Mouse (Mus musculus): Measurements from ENCODE around the gene Htr6. TPM values are rescaled to one million over a fixed set of nuclear protein-coding genes. Genes with fewer than 3 reads are reported as not detected.

Htr6 gene
- polyA plus RNA-seq, 1 experiment from 2014 or later, result 0.50 TPM

DNA sequence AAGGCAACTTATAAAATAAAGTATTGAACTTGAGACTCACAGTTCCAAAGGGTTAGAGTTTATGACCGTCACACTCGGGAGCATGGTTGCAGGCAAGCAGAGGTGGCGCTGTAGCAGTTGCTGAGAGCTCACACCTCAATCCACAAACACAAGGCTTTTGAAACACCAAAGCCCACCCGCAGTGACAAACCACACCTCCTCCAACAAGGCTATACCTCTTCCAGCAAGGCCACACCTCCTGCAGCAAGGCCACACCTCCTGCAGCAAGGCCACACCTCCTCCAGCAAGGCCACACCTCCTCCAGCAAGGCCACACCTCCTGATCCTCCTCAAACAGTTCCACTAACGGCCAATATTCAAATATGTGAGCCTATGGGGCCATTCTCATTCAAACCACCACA is 30.8 kb downstream of the Htr6 start:
- Histone ChIP-seq H3K27ac (no peak overlapping the region), H3K27me3 (peaks cover 13% of the 10 kb centered on the region), H3K4me1 (replicated peaks) (peaks cover 8% of the 10 kb centered on the region; the same call in 1 of the 2 replicates), H3K36me3 (no peaks in the 10 kb centered on the region), H3K9me3 (peaks cover 10% of the 10 kb centered on the region), H3K9ac (replicated peaks) (no peak overlapping the region), H3K4me3 (replicated peaks) (no peak overlapping the region), H3K4me2 (no peak overlapping the region)
- 88% methylated on average over 5 of the region's 5 CpGs for WGBS
- no peak for ATAC-seq (ENCODE audit: insufficient number of reproducible peaks, insufficient read depth, low FRiP score, low TSS enrichment, low read depth)

DNA sequence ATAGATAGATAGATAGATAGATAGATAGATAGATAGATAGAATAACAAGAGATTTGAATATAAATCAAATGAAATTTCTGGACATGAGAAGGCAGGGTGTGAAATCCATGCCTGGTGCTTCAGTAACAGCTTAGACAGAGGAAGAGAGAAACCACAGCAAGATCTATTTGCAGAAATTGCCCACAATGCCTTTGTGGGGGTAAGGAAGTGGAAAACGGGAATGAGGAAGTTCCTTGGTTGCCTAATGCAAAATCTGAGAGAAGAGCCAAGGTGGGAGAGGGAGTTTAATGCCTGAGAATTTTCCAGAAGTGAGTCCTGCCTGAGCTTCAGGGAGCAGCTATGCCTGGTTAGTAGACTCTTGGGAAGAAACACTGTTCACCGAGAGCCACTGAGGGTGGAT is 31.8 kb downstream of the Htr6 start:
- H3K4me3 ChIP-seq (replicated peaks), result no peak overlapping the region
- no peak for ATAC-seq (ENCODE audit: insufficient number of reproducible peaks, insufficient read depth, low FRiP score, low TSS enrichment, low read depth)
- H3K9me3 ChIP-seq, result peaks cover 10% of the 10 kb centered on the region
- H3K4me1 ChIP-seq (replicated peaks), result peaks cover 8% of the 10 kb centered on the region; the same call in 1 of the 2 replicates
- WGBS, result 89% methylated on average over 2 of the region's 2 CpGs
- H3K27ac ChIP-seq, result no peak overlapping the region
- H3K27me3 ChIP-seq, result peaks cover 16% of the 10 kb centered on the region
- H3K4me2 ChIP-seq, result no peak overlapping the region
- no peaks in the 10 kb centered on the region for H3K36me3 ChIP-seq
- H3K9ac ChIP-seq (replicated peaks), result no peak overlapping the region

DNA sequence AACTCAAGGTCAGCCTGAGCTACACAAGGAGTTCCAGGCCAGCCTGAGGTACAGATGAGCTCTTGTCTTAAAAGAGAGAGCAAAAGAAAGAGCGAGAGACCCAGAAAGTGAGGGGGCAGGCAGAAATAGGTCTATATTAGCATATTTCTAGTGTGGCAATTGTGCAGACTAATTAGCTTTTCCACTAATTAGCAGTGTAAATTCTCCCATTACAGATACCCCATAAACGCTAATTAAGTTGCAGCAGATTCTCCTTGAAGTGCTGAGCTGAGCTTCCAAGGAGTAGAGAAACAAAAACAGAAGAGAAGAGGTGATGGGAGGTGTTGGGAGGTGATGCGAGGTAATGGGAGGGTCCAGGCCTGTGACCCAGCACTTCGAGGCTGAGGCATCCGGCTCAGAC is 32.8 kb downstream of the Htr6 start:
- Histone ChIP-seq H3K9ac (replicated peaks) (no peak overlapping the region), H3K4me2 (no peak overlapping the region), H3K27ac (no peak overlapping the region), H3K36me3 (no peaks in the 10 kb centered on the region), H3K27me3 (peaks cover 16% of the 10 kb centered on the region), H3K4me3 (replicated peaks) (no peak overlapping the region), H3K4me1 (replicated peaks) (peaks cover 8% of the 10 kb centered on the region; the same call in 1 of the 2 replicates), H3K9me3 (peaks cover 6% of the 10 kb centered on the region)
- 77% methylated on average over 5 of the region's 5 CpGs for WGBS
- ATAC-seq (ENCODE audit: insufficient number of reproducible peaks, insufficient read depth, low FRiP score, low TSS enrichment, low read depth), result no peak

DNA sequence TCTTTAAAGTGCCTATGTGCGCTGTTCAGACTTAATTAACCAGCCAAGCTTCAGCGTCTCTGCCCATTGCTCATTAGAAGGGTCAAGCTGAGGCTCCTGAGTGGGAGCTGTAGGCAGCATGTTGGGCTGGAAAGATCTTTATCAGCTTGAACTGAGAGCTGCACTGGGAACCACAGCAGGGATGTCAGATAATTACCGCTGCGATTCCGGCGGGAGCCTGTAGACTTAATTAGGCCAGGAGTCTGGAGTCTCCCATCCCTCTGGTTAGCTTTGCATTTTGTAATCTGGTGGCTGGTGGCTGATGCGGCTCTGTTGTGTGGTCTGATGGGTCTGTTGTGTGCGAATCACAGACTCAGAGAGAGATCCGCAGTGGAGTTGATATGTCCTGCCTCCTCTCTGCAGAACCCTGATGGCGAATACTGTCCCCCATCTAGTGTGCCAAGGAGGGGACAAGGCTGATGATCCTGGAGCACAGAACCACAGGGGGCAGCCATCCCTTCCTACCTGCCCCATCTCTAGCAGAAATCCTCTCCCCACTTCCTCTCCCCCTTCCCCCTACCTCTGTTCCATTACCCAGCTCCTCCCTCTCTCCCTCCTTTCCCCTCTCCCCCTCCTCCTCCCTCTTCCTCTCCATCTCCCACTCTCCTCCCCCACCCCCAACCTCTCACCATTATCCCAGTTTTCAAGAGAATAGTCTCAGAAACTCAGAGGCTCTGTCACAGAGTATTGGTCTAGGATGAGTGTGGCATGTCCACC is 35.1 kb downstream of the Htr6 start:
- 4% methylated on average over 10 of the region's 10 CpGs for WGBS
- no peak overlapping the region for H3K9ac ChIP-seq (replicated peaks)
- H3K4me3 ChIP-seq (replicated peaks), result no peak overlapping the region
- ATAC-seq (ENCODE audit: insufficient number of reproducible peaks, insufficient read depth, low FRiP score, low TSS enrichment, low read depth), result no peak
- peaks cover 6% of the 10 kb centered on the region for H3K9me3 ChIP-seq
- peaks cover 8% of the 10 kb centered on the region; the same call in 1 of the 2 replicates for H3K4me1 ChIP-seq (replicated peaks)
- H3K36me3 ChIP-seq, result no peaks in the 10 kb centered on the region
- H3K4me2 ChIP-seq, result no peak overlapping the region
- peaks cover 16% of the 10 kb centered on the region for H3K27me3 ChIP-seq
- H3K27ac ChIP-seq, result no peak overlapping the region; the same call in 1 of the 2 replicates

DNA sequence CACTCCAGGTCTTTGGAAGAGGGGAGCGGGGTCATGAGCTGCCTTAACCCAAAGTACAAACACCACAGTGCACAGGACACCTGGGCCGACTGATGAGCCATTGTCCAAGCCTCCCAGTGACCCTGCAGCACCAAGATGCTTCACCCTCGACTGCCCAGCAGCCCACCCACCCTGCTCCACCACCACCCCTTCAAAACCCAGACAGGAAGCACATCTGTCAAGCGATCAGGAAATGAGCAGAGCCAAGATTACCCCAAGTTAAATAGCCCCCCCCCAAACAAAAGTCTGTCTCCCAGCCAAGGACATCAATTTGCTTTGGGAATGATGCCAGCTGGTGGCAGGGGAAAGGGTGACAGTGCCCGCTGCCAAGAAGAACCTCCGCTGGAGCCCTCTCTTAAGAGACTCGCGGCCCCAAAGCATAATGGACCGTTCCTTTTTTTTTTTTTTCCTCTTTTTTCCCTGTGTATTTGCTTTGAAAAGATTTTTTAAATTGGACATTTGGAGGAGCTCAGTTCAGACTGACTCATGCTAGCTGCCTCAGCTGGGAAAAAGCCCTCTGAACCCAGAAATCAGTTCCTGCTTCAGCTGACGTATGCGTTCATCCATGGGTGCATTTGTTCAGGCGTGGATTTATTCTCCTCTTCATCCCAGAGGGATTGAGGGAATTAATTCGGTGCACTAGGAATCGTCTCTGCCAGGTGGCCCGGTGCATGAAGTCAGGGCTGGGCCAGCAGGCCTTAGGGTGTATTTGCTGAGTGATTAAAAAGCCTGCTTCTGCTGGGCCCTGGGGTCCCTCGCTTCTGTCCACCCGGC is 37.4 kb downstream of the Htr6 start:
- Histone ChIP-seq H3K9me3 (no peaks in the 10 kb centered on the region), H3K4me3 (replicated peaks) (no peak overlapping the region), H3K27ac (no peak overlapping the region), H3K4me1 (replicated peaks) (peaks cover 8% of the 10 kb centered on the region; the same call in 1 of the 2 replicates), H3K36me3 (no peaks in the 10 kb centered on the region), H3K4me2 (no peak overlapping the region), H3K9ac (replicated peaks) (no peak overlapping the region), H3K27me3 (peaks cover 16% of the 10 kb centered on the region)
- no peak for ATAC-seq (ENCODE audit: insufficient number of reproducible peaks, insufficient read depth, low FRiP score, low TSS enrichment, low read depth)
- 75% methylated on average over 17 of the region's 17 CpGs for WGBS

DNA sequence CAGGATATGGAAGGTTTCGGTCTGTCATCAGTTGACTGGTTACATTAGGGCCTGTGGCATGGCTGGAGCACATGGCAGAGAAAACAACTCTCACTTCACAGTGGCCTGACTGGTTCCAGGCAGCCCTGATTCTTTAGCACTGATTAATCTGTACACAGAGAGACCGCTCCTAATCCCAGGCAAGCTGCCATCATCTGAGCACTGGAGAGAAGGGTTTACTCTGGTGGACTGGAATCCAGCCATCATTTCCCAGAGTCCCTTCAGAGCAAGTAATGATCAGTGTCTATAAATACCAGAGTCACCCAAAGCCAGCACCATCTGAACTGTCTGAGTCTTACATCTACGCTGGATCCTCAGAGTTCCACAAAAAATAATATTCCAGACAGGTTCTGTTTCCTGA is 39.6 kb downstream of the Htr6 start:
- Histone ChIP-seq H3K4me3 (replicated peaks) (no peak overlapping the region), H3K4me2 (no peak overlapping the region), H3K36me3 (no peaks in the 10 kb centered on the region), H3K9me3 (no peaks in the 10 kb centered on the region), H3K4me1 (replicated peaks) (peaks cover 11% of the 10 kb centered on the region; the same call in 1 of the 2 replicates), H3K9ac (replicated peaks) (no peak overlapping the region), H3K27me3 (peaks cover 16% of the 10 kb centered on the region), H3K27ac (no peak overlapping the region)
- 94% methylated on average over 3 of the region's 3 CpGs for WGBS
- ATAC-seq (ENCODE audit: insufficient number of reproducible peaks, insufficient read depth, low FRiP score, low TSS enrichment, low read depth), result no peak

DNA sequence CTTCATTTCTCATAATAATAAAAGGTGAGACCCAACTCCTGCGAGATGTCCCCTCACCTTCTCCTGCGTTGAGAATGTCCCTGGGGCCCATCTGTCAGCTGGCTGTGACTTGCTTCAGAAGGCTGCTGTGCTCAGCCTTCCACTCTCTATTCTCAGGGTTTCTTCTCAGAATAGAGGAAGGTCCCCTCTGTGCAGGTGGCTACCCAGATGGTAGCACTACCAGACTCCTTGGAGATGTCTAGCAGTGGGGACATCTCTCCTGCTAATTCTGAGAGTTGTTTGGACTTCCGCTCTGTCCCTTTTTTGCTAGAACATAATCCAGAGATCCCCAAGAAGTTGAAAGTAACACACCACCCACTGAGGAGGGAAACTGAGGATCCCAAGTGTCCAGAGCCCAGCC is 40.4 kb downstream of the Htr6 start:
- Histone ChIP-seq H3K4me3 (replicated peaks) (no peak overlapping the region), H3K4me1 (replicated peaks) (0 out of 2 replicates have a peak, but pooled peaks cover 5% of the 10 kb centered on the region), H3K36me3 (no peaks in the 10 kb centered on the region), H3K27me3 (peaks cover 8% of the 10 kb centered on the region; the same call in 1 of the 2 replicates), H3K4me2 (no peak overlapping the region), H3K9me3 (no peaks in the 10 kb centered on the region), H3K9ac (replicated peaks) (no peak overlapping the region), H3K27ac (no peak overlapping the region)
- ATAC-seq (ENCODE audit: insufficient number of reproducible peaks, insufficient read depth, low FRiP score, low TSS enrichment, low read depth), result no peak
- WGBS, result 87% methylated on average over 3 of the region's 3 CpGs

DNA sequence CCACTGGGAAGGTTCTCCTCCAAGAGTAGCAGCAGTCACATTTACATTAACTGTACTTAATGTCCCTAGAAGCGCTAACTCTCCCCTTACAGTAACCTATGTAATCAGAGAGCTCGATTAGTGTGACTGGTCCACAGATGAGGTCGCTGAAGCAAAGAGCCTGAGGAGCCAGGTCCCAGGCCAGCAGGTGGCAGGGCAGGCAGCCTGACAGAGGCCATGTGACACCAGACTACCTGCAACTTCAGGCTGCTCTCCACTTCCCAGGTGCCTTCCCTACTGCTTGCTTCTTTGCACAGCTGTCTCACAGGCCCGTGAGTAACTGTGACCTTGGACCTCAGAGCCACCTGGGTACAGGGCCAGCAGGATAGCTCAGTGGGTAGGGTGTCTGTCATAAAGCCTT is 40.8 kb downstream of the Htr6 start:
- Histone ChIP-seq H3K9ac (replicated peaks) (no peak overlapping the region), H3K27me3 (0 out of 2 replicates have a peak, but pooled peaks cover 4% of the 10 kb centered on the region), H3K4me1 (replicated peaks) (0 out of 2 replicates have a peak, but pooled peaks cover 3% of the 10 kb centered on the region), H3K27ac (no peak overlapping the region), H3K4me2 (no peak overlapping the region), H3K4me3 (replicated peaks) (no peak overlapping the region), H3K9me3 (no peaks in the 10 kb centered on the region), H3K36me3 (no peaks in the 10 kb centered on the region)
- 48% methylated on average over 4 of the region's 4 CpGs for WGBS
- no peak for ATAC-seq (ENCODE audit: insufficient number of reproducible peaks, insufficient read depth, low FRiP score, low TSS enrichment, low read depth)

DNA sequence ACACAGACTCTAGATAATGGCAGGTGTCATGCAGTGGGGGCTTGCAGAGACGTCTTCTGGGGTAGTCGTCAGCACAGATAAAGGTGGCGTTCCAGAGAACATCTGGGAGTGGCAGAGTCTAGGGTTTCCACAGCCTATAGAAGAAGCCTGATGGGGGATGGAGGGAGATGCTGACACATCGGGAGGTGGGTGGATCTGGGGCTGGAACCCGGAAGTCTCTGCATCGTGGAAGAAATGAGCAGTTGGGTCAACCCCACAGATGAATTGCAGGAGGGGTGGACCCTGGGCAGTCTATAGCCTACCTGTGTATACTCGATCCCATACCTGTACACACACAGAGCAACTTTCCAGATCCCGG is 41.4 kb downstream of the Htr6 start:
- H3K27ac ChIP-seq, result no peak overlapping the region
- no peak overlapping the region for H3K4me2 ChIP-seq
- H3K4me3 ChIP-seq (replicated peaks), result no peak overlapping the region
- no peak for ATAC-seq (ENCODE audit: insufficient number of reproducible peaks, insufficient read depth, low FRiP score, low TSS enrichment, low read depth)
- 89% methylated on average over 8 of the region's 8 CpGs for WGBS
- H3K4me1 ChIP-seq (replicated peaks), result 0 out of 2 replicates have a peak, but pooled peaks cover 3% of the 10 kb centered on the region
- H3K9me3 ChIP-seq, result no peaks in the 10 kb centered on the region
- no peaks in the 10 kb centered on the region for H3K36me3 ChIP-seq
- H3K9ac ChIP-seq (replicated peaks), result no peak overlapping the region
- no peaks in the 10 kb centered on the region for H3K27me3 ChIP-seq

DNA sequence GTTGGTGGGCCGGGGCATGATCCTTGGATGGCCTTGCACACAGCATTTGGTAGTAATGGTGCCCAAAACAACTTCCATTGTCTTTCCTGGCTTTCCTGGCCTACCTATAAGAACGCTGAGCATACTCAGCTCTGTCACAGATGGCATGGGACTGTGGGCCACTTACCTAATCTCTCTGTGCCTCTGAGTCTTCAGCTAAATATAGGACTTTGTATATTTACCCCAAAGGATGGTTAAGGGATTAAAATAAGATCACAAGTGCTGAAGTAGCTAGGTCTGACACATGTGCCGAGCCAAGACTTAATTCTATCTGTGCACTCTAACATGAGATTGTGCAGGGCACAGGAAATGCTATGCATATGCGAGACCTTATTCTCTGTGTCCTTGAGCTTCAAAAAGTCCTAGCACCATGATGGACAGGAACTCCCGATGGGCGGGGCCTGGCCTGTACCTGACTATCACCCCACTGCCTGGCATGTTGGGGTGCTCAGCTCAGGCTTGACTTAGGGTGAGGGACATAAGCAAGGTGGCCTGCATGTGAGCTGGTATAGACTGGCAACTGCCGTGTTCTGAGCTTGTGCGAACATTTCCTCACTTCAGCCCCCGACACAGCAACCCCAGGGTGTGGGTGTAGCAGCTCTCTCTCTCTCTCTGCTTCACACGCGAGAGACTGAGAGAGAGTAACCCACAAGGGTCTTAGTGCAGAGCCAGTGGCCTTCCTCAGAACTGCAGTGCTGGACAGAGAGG is 41.9 kb downstream of the Htr6 start:
- Histone ChIP-seq H3K9ac (replicated peaks) (no peak overlapping the region), H3K4me2 (no peak overlapping the region), H3K27me3 (no peaks in the 10 kb centered on the region), H3K9me3 (no peaks in the 10 kb centered on the region), H3K4me1 (replicated peaks) (0 out of 2 replicates have a peak, but pooled peaks cover 3% of the 10 kb centered on the region), H3K36me3 (no peaks in the 10 kb centered on the region), H3K4me3 (replicated peaks) (no peak overlapping the region), H3K27ac (no peak overlapping the region)
- 84% methylated on average over 11 of the region's 11 CpGs for WGBS
- no peak for ATAC-seq (ENCODE audit: insufficient number of reproducible peaks, insufficient read depth, low FRiP score, low TSS enrichment, low read depth)

DNA sequence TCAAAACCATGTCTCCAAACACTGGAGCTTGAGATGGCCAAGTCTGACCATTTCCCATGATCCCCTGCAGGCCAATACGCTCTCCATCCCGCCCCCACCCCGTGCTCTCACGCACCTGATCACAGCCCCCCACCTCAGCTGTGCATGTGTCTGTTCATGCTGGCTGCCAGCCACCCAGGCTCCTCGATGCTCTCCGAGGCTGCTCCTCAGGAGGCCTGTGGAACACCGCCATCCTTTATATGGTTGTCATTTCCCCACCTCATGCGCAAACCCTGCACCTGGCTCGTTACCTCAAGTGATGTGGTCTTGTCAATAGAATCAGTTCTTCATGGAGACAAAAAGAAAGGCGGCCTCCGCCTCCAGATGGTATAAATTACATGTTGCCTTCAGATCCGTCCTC is 42.8 kb downstream of the Htr6 start:
- Histone ChIP-seq H3K9ac (replicated peaks) (no peak overlapping the region), H3K27me3 (no peaks in the 10 kb centered on the region), H3K36me3 (no peaks in the 10 kb centered on the region), H3K9me3 (no peaks in the 10 kb centered on the region), H3K4me2 (no peak overlapping the region), H3K27ac (no peak overlapping the region), H3K4me3 (replicated peaks) (no peak overlapping the region), H3K4me1 (replicated peaks) (0 out of 2 replicates have a peak, but pooled peaks cover 3% of the 10 kb centered on the region)
- ATAC-seq (ENCODE audit: insufficient number of reproducible peaks, insufficient read depth, low FRiP score, low TSS enrichment, low read depth), result no peak
- WGBS, result 56% methylated on average over 12 of the region's 12 CpGs
